Mouse (Mus musculus) kidney, adult 2 months (tissue): ENCODE measurements around the gene Soga1. TPM values are rescaled to one million over a fixed set of nuclear protein-coding genes. Genes with fewer than 3 reads are reported as not detected.

ENCODE experiments used
- DNase-seq: peaks from one replicate; pipeline ENCODE4 v3.0.0; 2021
- H3K27ac ChIP-seq: fragments of 200-500 bp; 2 replicates; pipeline ENCODE4 v1.5.1; 2012; ENCODE audit warnings: low read depth, low read length, control low read depth, inconsistent platforms; ENCODE audit not compliant: insufficient read depth
- H3K27me3 ChIP-seq: fragments of 200-500 bp; replicated peaks from 2 replicates; pipeline ENCODE4 v1.6.1; 2012; ENCODE audit warnings: mild to moderate bottlenecking, moderate library complexity, low read length, inconsistent platforms; ENCODE audit not compliant: control insufficient read depth, insufficient read depth
- H3K36me3 ChIP-seq: fragments of 200-500 bp; 2 replicates; pipeline ENCODE4 v1.6.1; 2012; ENCODE audit warnings: mild to moderate bottlenecking, moderate library complexity, low read length, inconsistent platforms; ENCODE audit not compliant: control insufficient read depth, insufficient read depth
- H3K4me1 ChIP-seq: fragments of 200-500 bp; 2 replicates; pipeline ENCODE4 v1.6.1; 2011; ENCODE audit warnings: low read length; ENCODE audit not compliant: control insufficient read depth, insufficient read depth
- H3K4me3 ChIP-seq: fragments of 200-500 bp; 2 replicates; pipeline ENCODE4 v1.5.1; 2011; ENCODE audit warnings: mild to moderate bottlenecking, low read depth, low read length, control low read depth; ENCODE audit not compliant: insufficient read depth
- CTCF ChIP-seq: fragments of 200-500 bp; conservative IDR thresholded peaks from 2 replicates; pipeline ENCODE4 v1.5.1; 2011; ENCODE audit warnings: low read depth, mild to moderate bottlenecking, control low read depth, low read length, moderate library complexity, mixed read lengths; ENCODE audit not compliant: insufficient read depth, insufficient read length
- POLR2A ChIP-seq: fragments of 200-500 bp; IDR thresholded peaks from one replicate; pipeline ENCODE4 v1.6.1; 2011; ENCODE audit warnings: low read depth, low read length, control low read depth
- WGBS: fragments of 180-500 bp; shearing (Covaris S2); methylation state at CpG from one replicate; pipeline ENCODE4 v1.1.7; 2018; 5-methylcytosine and 5-hydroxymethylcytosine counted together
- polyA plus RNA-seq: library from polyadenylated mRNA; depleted of rRNA; stranded (reverse); fragments of >200 nt; gene quantifications from 2 replicates; pipeline ENCODE4 v1.2.3, GENCODE M21; 2012

The Soga1 gene
- polyA plus RNA-seq, 1 experiment: 5.4 TPM

DNA sequence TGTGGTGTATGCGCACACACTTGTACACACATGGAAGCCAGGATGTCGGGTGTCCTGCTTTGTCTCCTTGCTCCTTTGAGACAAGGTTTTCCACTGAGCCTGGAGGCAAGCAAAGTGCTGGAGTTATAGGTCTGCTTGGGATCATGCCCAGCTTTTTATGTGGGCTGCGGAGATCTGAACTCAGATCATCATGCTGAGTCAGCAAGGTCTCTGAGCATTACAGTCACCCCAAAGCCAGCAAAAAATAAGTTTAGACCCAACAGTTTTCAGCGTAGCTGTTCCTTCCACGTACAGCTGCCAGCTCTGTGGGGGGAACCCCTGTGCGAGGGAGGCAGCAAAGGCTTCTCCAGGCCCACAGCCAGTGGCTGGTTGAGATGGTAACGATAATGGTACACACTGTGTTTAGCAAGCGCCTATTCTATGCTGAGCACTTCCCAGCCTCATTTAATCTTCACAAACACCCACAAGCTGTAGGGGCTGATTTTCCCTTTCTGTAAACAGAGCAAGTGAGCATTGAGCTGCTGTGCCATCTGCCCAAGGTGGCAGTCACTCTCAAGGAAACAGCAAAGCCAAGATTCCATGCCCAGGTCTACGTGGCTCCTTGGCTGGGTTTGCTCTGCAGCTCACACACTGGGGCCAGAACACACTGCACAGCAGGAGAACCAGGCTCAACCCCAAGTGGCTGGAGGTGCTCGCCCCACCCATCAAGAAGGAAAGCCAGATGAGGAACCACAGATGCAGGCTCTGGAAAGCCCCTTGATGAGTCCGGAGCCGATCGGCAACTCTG is 30.5 kb downstream of the Soga1 start:
- no peak for TF ChIP-seq POLR2A
- no peak for TF ChIP-seq CTCF
- 84% methylated on average over 13 of the region's 13 CpGs for WGBS
- H3K27ac ChIP-seq: no peak overlapping the region
- no peaks in the 10 kb centered on the region for H3K36me3 ChIP-seq
- H3K27me3 ChIP-seq: no peaks in the 10 kb centered on the region
- no peaks in the 10 kb centered on the region for H3K4me1 ChIP-seq
- H3K4me3 ChIP-seq: no peak overlapping the region
- DNase-seq: no peak

DNA sequence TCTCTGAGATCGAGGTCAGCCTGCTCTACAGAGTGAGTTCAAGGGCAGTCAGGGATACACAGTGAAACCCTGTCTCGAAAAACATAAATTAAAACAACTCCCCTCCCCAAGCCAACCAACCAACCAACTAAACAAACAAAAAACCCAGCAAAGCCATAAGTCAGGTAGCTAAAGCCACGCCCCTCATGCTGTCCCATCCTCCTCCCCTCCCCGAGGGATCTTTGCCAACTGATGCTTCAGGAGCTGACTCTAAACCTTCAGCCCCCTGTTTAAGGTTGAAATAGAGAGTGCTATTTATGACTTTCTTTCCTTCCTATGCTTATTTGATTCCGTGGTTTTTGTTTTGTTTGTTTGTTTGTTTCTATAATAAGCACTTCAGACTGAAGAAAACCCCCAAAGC is 32.1 kb downstream of the Soga1 start:
- Histone ChIP-seq H3K36me3 (no peaks in the 10 kb centered on the region), H3K4me1 (no peaks in the 10 kb centered on the region), H3K27me3 (no peaks in the 10 kb centered on the region), H3K4me3 (no peak overlapping the region), H3K27ac (no peak overlapping the region)
- 77% methylated on average over 5 of the region's 5 CpGs for WGBS
- no peak for DNase-seq
- TF ChIP-seq CTCF (no peak), POLR2A (no peak)

DNA sequence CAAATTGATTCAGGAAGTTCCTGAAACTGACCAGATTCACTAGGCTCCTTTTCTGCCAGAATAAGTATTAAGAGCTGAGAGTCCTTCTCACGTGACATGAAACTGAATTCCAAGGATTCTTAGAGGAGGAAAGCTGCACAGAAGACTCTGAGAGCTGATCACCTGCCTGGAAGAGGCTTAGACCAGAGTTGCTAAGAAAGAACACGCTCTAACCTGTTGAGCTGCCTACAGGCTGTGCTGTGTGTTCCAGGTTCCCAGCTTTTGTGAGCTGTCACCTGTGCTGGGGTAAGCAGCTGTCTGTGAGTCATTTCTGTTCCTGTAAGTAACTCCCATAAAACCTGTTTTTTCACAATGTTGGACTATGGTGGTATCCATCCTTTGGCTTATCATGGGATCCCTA is 33.1 kb downstream of the Soga1 start:
- Histone ChIP-seq H3K4me3 (no peak overlapping the region), H3K36me3 (no peaks in the 10 kb centered on the region), H3K27me3 (no peaks in the 10 kb centered on the region), H3K4me1 (no peaks in the 10 kb centered on the region), H3K27ac (no peak overlapping the region)
- TF ChIP-seq POLR2A (no peak), CTCF (no peak)
- 92% methylated on average over 2 of the region's 2 CpGs for WGBS
- DNase-seq: no peak

DNA sequence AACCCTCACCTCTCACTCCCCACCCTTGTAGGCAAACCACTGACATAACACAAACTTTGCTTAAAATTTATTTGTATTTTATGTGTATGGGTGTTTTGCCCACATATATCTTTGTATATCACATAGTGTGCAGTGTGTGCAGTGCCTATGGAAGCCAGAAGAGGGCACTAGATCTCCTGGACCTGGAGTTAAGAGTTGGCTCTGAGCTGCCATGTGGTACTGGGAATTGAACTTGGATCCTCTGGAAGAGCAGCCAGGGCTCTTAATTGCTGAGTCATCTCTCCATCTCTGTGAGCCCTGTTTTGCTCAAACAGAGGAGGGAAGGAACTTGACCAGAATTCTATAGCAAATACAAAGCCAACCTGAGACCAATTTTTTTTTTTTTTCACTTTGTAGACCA is 35.1 kb downstream of the Soga1 start:
- Histone ChIP-seq H3K4me1 (no peaks in the 10 kb centered on the region), H3K27me3 (no peaks in the 10 kb centered on the region), H3K4me3 (no peak overlapping the region), H3K36me3 (no peaks in the 10 kb centered on the region), H3K27ac (no peak overlapping the region)
- TF ChIP-seq CTCF: peak; percentile 32
- no peak for TF ChIP-seq POLR2A
- no peak for DNase-seq

DNA sequence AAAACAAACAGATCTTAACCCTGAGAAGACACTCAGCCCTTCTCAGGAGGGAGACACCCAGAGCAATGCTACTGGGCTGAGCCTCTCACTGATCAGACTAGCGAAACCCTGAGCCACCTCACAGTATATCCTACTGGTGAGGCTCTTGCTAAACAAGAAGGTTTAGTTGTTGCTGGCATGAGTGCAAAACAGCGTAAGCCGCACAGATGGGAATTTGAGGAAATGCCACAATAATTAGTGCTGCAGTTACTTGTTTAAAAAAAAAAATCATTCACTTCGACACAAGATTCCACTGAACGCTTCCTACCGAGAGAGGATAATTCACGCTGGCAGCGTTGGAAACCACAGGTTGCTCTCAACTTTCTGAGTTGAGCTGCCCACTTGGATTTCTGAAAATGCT is 35.5 kb downstream of the Soga1 start:
- H3K36me3 ChIP-seq: no peaks in the 10 kb centered on the region
- TF ChIP-seq CTCF (no peak), POLR2A (no peak)
- no peak for DNase-seq
- no peaks in the 10 kb centered on the region for H3K4me1 ChIP-seq
- no peak overlapping the region for H3K27ac ChIP-seq
- 74% methylated on average over 8 of the region's 8 CpGs for WGBS
- no peak overlapping the region for H3K4me3 ChIP-seq
- no peaks in the 10 kb centered on the region for H3K27me3 ChIP-seq

DNA sequence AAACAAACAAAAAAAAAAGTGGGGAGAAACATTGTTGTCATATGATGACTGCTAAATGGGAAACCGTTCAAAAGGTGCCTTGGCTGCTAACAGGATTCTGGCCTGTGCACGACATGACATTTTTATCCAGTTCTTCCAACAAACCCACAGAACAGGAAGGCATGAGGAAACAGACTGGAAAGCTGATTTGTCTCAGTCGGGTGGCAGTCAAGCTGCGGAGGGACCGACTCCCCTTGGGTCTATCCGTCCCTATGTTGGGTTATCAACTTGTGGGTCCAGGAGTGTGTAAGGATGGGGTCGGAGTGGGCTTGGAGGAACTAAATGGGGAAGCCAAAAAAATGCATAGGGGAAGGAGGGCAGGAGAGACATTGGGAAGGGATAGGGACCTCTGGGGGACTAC is 37.6 kb downstream of the Soga1 start:
- Histone ChIP-seq H3K27me3 (no peaks in the 10 kb centered on the region), H3K4me3 (no peak overlapping the region), H3K36me3 (no peaks in the 10 kb centered on the region), H3K4me1 (no peaks in the 10 kb centered on the region), H3K27ac (no peak overlapping the region)
- 80% methylated on average over 7 of the region's 7 CpGs for WGBS
- no peak for DNase-seq
- TF ChIP-seq CTCF (no peak), POLR2A (no peak)

DNA sequence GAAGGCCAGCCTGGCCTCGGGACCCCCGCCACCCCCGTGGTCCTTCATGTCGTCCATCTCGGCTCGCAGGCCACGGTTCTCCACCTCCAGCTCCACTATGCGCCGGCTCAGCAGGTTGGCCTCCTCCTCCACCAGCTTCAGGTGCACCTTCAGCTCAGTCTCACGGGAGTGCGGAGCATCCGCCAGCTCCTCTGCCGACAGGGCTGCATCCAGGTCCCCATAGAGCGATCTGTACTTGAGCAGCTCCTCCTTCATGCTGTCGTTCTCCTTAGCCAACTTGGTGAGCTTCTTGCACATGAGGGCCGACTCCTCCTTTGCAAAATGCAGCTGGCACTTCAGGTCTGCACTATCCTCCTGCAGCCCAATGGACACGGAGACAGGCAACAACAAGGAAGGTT is 38.4 kb downstream of the Soga1 start:
- WGBS: 82% methylated on average over 17 of the region's 17 CpGs
- Histone ChIP-seq H3K27ac (no peak overlapping the region), H3K4me3 (no peak overlapping the region), H3K27me3 (no peaks in the 10 kb centered on the region), H3K36me3 (no peaks in the 10 kb centered on the region), H3K4me1 (no peaks in the 10 kb centered on the region)
- no peak for DNase-seq
- TF ChIP-seq POLR2A: no peak
- no peak for TF ChIP-seq CTCF
